Mouse (Mus musculus) thymus, adult 2 months (tissue): ENCODE data around the gene Ahdc1. TPM values are rescaled to one million over a fixed set of nuclear protein-coding genes. Genes with fewer than 3 reads are reported as not detected.
"Not testable (repeated sequence)": the region's sequence is repeated elsewhere in the genome, so short reads cannot be mapped to it uniquely, and the experiment has no call there.

Experiments used
- DNase-seq: peaks from one replicate; pipeline ENCODE4 v3.0.0; 2021
- H3K27ac ChIP-seq: fragments of 200-500 bp; 2 replicates; pipeline ENCODE4 v1.5.1; 2012; ENCODE audit warnings: low read length, control low read depth; ENCODE audit not compliant: control insufficient read depth, insufficient read depth
- H3K27me3 ChIP-seq: fragments of 200-500 bp; 2 replicates; pipeline ENCODE4 v1.6.1; 2012; ENCODE audit warnings: mild to moderate bottlenecking, low read length, moderate library complexity, mixed read lengths; ENCODE audit not compliant: control insufficient read depth, insufficient read depth
- H3K36me3 ChIP-seq: fragments of 200-500 bp; 2 replicates; pipeline ENCODE4 v1.6.1; 2012; ENCODE audit warnings: mild to moderate bottlenecking, low read length, moderate library complexity; ENCODE audit not compliant: control insufficient read depth, insufficient read depth
- H3K4me1 ChIP-seq: fragments of 200-500 bp; replicated peaks from 2 replicates; pipeline ENCODE4 v1.6.1; 2012; ENCODE audit warnings: low read length; ENCODE audit not compliant: control insufficient read depth, insufficient read depth
- H3K4me3 ChIP-seq: fragments of 200-500 bp; 2 replicates; pipeline ENCODE4 v1.5.1; 2012; ENCODE audit warnings: mild to moderate bottlenecking, low read length, control low read depth, moderate library complexity; ENCODE audit not compliant: control insufficient read depth, insufficient read depth
- CTCF ChIP-seq: fragments of 200-500 bp; IDR thresholded peaks from 2 replicates; pipeline ENCODE4 v1.5.1; 2012; ENCODE audit warnings: mild to moderate bottlenecking, control low read depth, low read length, moderate library complexity, borderline replicate concordance; ENCODE audit not compliant: control insufficient read depth, poor library complexity, insufficient read depth; ENCODE audit errors: extremely low read depth
- POLR2A ChIP-seq: fragments of 200-500 bp; IDR thresholded peaks from 2 replicates; pipeline ENCODE4 v1.6.1; 2012; ENCODE audit warnings: mild to moderate bottlenecking, low read length, control low read depth, moderate library complexity; ENCODE audit not compliant: control insufficient read depth, poor library complexity, insufficient read depth; ENCODE audit errors: extremely low read depth
- WGBS: fragments of 180-500 bp; shearing (Covaris S2); methylation state at CpG from one replicate; pipeline ENCODE4 v1.1.7; 2018; 5-methylcytosine and 5-hydroxymethylcytosine counted together
- polyA plus RNA-seq: library from polyadenylated mRNA; depleted of rRNA; stranded (reverse); fragments of >200 nt; gene quantifications from 2 replicates; pipeline ENCODE4 v1.2.3, GENCODE M21; 2012

The Ahdc1 gene
- polyA plus RNA-seq, 1 experiment = 59.8 TPM

DNA sequence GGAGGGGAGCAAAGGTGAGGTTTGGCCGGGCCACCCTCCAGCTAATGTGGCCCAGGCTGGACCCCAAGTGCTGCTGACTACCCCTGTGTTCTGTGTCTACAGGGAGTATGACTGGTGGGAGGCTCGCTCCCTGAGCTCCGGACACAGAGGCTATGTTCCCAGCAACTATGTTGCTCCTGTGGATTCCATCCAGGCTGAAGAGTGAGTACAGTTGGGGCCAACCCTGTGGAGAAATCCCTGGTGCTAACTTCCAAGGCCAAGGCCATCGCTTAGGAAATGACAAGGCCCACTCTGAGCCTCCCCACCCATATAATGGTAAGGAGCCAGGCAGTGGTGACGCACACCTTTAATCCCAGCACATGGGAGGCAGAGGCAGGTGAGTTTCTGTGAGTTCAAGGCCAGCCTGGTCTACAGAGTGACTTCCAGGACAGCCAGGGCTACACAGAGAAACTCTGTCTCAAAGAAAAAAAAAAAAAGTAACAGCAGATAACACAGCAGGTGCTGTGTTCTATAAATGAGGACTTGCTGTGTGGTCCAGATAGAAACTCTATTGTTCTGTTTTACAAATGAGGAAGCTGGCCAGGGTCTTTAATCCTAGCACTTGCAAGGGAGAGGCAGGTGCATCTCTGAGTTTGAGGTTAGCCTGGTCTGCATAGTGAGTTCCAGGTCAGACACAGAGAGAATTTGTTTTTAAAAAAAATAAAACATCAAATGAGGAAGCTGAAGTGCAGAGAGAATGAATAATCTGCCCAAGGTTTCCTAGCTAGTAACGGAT is 22.3 kb upstream of the Ahdc1 start:
- DNase-seq = no peak
- H3K36me3 ChIP-seq = no peaks in the 10 kb centered on the region
- 82% methylated on average over 6 of the region's 6 CpGs for WGBS
- TF ChIP-seq POLR2A = no peak
- no peak for TF ChIP-seq CTCF
- no peak overlapping the region for H3K4me3 ChIP-seq
- peaks cover 37% of the 10 kb centered on the region for H3K4me1 ChIP-seq
- H3K27ac ChIP-seq = peak overlapping the region; percentile 34
- H3K27me3 ChIP-seq = no peaks in the 10 kb centered on the region

DNA sequence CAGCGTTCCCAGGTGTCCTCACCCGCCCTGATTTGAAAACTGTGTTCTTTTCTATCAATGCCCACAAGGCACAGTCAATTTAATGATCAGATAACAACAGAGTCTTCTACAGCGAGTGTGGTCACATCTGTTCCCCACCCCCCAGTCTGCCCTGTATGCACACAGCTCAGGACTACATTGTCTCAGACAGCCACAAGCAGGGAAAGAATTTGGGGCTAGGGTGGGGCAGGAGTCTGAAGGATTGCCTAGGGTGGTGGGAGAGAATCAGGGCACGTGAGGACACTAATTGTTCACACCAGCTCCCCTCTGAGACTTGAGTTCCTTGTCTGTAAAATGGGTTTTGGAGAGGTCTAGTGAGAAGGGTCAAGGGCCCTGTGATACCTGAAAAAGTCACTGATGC is 17.5 kb upstream of the Ahdc1 start:
- no peak overlapping the region for H3K27ac ChIP-seq
- peaks cover 15% of the 10 kb centered on the region for H3K4me1 ChIP-seq
- TF ChIP-seq CTCF (no peak), POLR2A (no peak)
- no peak for DNase-seq
- no peak overlapping the region for H3K4me3 ChIP-seq
- H3K27me3 ChIP-seq = no peaks in the 10 kb centered on the region
- no peaks in the 10 kb centered on the region for H3K36me3 ChIP-seq
- 68% methylated on average over 4 of the region's 4 CpGs for WGBS

DNA sequence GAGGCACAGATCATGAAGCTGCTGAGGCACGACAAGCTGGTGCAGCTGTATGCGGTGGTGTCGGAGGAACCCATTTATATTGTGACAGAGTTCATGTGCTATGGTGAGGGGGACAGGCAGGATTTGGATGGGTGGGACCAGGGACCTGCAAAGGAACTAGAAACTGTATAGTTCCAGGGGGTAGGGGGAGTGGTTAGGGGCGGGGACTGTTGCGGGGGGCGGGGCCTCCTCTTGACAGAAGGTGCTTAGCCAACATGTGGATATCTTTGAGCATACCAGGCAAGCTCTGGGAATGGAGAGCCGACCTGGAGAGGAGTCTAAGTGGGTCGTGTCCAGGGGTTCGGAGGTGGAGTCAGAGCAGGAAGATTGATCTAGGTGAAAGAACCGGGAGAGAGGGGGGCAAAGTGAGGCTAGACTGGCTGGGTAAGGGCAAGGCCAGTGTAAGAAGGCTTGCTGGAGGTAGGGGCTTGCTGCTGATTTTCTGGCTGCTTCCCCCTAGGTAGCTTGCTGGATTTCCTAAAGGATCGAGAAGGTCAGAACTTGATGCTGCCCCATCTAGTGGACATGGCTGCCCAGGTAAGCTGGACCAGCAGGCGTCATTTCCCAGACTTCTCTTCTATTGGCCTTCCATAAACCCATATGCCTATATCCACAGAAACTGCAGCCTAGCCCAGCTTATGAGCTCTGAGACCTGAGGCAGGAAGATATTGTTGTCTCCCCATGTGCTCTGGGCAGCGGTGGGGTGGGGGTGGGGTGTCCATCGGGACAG is 13.4 kb upstream of the Ahdc1 start:
- no peaks in the 10 kb centered on the region for H3K27me3 ChIP-seq
- H3K4me3 ChIP-seq = no peak overlapping the region
- H3K4me1 ChIP-seq = peaks cover 7% of the 10 kb centered on the region
- TF ChIP-seq CTCF = no peak
- TF ChIP-seq POLR2A = no peak
- 84% methylated on average over 14 of the region's 14 CpGs for WGBS
- H3K27ac ChIP-seq = no peak overlapping the region
- DNase-seq = no peak
- no peaks in the 10 kb centered on the region for H3K36me3 ChIP-seq

DNA sequence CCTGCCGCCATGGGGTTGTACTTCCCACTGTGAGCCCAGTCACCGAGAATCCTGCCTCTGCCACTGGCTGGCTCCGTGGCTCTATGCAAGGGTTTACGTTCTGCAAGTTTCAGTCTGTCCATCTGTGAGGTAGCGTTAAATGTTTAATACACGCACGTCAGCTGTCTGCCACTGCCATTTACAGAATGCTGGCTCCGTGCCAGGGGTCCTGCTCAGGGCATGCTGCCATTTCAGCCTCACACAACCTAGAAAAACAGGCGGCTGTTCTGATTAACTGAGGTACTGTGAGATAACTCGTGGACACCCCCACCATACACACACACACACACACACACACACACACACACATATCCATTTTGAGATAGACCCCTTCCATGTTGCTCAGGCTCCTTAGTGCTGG is 8.2 kb upstream of the Ahdc1 start:
- no peaks in the 10 kb centered on the region for H3K36me3 ChIP-seq
- DNase-seq = no peak
- no peak overlapping the region for H3K4me3 ChIP-seq
- TF ChIP-seq CTCF = no peak
- no peak for TF ChIP-seq POLR2A
- H3K27ac ChIP-seq = no peak overlapping the region
- 76% methylated on average over 10 of the region's 10 CpGs for WGBS
- peaks cover 17% of the 10 kb centered on the region for H3K4me1 ChIP-seq
- H3K27me3 ChIP-seq = no peaks in the 10 kb centered on the region

DNA sequence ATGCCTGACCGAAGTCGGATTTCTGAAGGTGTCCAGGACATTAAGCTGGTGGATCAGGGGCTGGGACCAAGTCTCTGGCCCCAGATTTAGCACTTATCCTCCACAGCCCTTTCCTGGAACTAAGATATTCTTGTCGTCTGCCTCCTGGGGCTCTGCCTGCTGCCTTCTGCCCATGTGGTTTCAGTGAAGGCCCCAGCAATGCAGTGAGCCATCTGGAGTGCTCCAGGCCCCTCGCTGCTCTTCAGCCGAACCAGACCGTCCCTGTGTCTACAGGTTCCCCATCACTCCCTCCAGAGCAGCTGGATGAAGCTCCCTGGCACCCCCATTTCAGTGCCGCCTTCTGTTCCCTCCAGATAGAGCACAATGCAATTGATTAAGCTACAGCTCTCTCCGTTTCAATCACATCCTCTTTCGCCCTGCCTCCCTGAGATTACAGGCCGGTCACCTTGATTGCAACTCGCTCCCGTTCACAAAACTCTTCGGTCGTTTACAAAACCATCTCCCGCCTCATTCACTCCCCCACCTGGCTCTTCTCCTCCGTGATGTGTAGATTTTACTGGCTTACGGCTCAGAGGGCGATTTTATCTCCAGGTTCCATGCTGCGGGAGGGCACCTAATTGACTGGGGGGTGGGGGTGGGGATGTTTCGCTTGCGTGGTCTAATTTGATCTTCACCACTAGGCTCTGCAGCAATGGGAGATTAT is 7.6 kb upstream of the Ahdc1 start:
- Histone ChIP-seq H3K27me3 (no peaks in the 10 kb centered on the region), H3K36me3 (no peaks in the 10 kb centered on the region), H3K4me1 (peaks cover 21% of the 10 kb centered on the region), H3K4me3 (no peak overlapping the region), H3K27ac (no peak overlapping the region)
- DNase-seq = no peak
- TF ChIP-seq CTCF = no peak
- no peak for TF ChIP-seq POLR2A
- WGBS = 87% methylated on average over 21 of the region's 21 CpGs

DNA sequence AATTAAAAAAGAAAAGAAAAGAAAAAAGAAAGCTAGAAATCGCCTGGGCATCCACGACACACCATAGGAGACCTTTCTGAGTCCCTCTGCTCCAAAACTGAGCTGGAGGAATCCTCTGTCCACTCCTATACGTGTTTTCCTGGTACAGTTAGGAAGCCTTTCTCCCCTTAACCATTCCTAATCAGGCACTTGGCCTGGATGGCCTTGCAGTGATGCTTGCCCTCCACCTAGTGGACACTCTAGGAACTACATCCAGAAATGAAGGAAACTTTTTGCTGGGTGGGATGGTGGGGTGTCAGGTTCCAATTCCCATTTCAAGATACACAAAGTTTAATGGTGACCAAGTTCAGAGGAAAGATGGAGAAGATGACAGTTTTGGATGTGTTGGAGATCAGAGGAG is 5.8 kb upstream of the Ahdc1 start:
- Histone ChIP-seq H3K27ac (no peak overlapping the region), H3K27me3 (no peaks in the 10 kb centered on the region), H3K4me3 (no peak overlapping the region), H3K36me3 (no peaks in the 10 kb centered on the region), H3K4me1 (peaks cover 21% of the 10 kb centered on the region)
- DNase-seq = peak; percentile 85
- WGBS = 17% methylated on average over 3 of the region's 3 CpGs
- TF ChIP-seq CTCF = no peak
- no peak for TF ChIP-seq POLR2A

DNA sequence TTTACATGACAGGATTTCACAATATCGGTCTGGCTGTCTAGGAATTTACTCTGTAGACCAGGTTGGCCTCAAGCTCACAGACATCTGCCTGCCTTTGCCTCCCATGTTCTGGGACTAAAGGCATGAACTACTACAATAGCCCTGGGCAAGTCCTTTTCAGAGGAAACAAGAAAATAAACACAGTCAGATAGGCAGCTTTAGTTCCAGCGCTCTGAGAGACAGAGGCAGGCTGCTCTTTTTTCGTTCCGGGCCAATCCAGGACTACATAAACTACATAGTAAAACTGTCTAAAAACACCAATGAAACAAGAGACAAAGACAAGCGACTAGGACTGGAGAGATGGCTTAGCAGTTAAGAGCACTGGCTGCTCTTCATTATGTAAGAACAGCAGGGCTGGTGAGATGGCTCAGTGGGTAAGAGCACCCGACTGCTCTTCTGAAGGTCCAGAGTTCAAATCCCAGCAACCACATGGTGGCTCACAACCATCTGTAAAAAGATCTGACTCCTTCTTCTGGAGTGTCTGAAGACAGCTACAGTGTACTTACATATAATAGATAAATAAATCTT is 5.1 kb upstream of the Ahdc1 start:
- H3K4me1 ChIP-seq = peaks cover 26% of the 10 kb centered on the region
- not testable (repeated sequence) for H3K27ac ChIP-seq, H3K4me3 ChIP-seq, H3K36me3 ChIP-seq, DNase-seq, H3K27me3 ChIP-seq
- WGBS = 66% methylated on average over 6 of the region's 6 CpGs
